Mouse (Mus musculus) forebrain, embryonic 13.5 days (tissue): ENCODE data around the gene Tax1bp1. TPM values are rescaled to one million over a fixed set of nuclear protein-coding genes. Genes with fewer than 3 reads are reported as not detected.
A peak's percentile ranks its signal among the peaks of the same experiment; 100 is the strongest.

Experiments used
- ATAC-seq: fragments of 200-750 bp; cut with Nextera tagmentation; 2 replicates; pipeline ENCODE4 v1.8.0; 2017
- H3K27ac ChIP-seq: fragments of 300-500 bp; sonication (generic); 2 replicates; pipeline ENCODE4 v1.5.1; 2015; ENCODE audit warnings: inconsistent platforms, mild to moderate bottlenecking, moderate library complexity
- H3K27me3 ChIP-seq: fragments of 300-500 bp; sonication (generic); 2 replicates; pipeline ENCODE4 v1.6.1; 2015; ENCODE audit warnings: mild to moderate bottlenecking, inconsistent platforms
- H3K36me3 ChIP-seq: fragments of 300-500 bp; sonication (generic); 2 replicates; pipeline ENCODE4 v1.6.1; 2015; ENCODE audit warnings: mild to moderate bottlenecking, inconsistent platforms; ENCODE audit not compliant: poor library complexity, severe bottlenecking
- H3K4me1 ChIP-seq: fragments of 300-500 bp; sonication (generic); 2 replicates; pipeline ENCODE4 v1.6.1; 2015; ENCODE audit warnings: inconsistent platforms
- H3K4me2 ChIP-seq: fragments of 300-500 bp; sonication (generic); 2 replicates; pipeline ENCODE4 v1.6.1; 2015; ENCODE audit warnings: inconsistent platforms, mild to moderate bottlenecking, moderate library complexity
- H3K4me3 ChIP-seq: fragments of 300-500 bp; sonication (generic); 2 replicates; pipeline ENCODE4 v1.5.1; 2015; ENCODE audit warnings: mild to moderate bottlenecking, inconsistent platforms
- H3K9ac ChIP-seq: fragments of 300-500 bp; sonication (generic); 2 replicates; pipeline ENCODE4 v1.6.1; 2015; ENCODE audit warnings: mild to moderate bottlenecking, inconsistent platforms
- H3K9me3 ChIP-seq: fragments of 300-500 bp; sonication (generic); replicated peaks from 2 replicates; pipeline ENCODE4 v1.6.1; 2016; ENCODE audit warnings: inconsistent platforms
- WGBS: fragments of 180-500 bp; shearing (Covaris S2); methylation state at CpG from one replicate; pipeline ENCODE4 v1.1.7; 2015; 5-methylcytosine and 5-hydroxymethylcytosine counted together
- polyA plus RNA-seq: library from polyadenylated mRNA; unstranded; fragments of >200 nt; fragmentation: Nextera tagmentation; extraction: Ambion mirVana; gene quantifications from 2 replicates; pipeline ENCODE4 v1.2.1, GENCODE M21; 2015

Gene Tax1bp1
- polyA plus RNA-seq, 1 experiment from 2014 or later, result 160 TPM

GRCm38 (mm10) chr6:52712563-52712962 lies 966 bp upstream of the Tax1bp1 start:
- ATAC-seq, result no peak
- 83% methylated on average over 2 of the region's 2 CpGs for WGBS
- Histone ChIP-seq H3K4me1 (peaks cover 9% of the 10 kb centered on the region), H3K36me3 (no peaks in the 10 kb centered on the region), H3K4me2 (no peak overlapping the region), H3K9ac (no peak overlapping the region), H3K4me3 (no peak overlapping the region), H3K9me3 (no peaks in the 10 kb centered on the region), H3K27me3 (no peaks in the 10 kb centered on the region), H3K27ac (no peak overlapping the region)

- under 1% methylated on average over 51 of the region's 52 CpGs for WGBS
- H3K9ac ChIP-seq, result peak overlapping the region; percentile 91
- no peaks in the 10 kb centered on the region for H3K9me3 ChIP-seq
- H3K4me3 ChIP-seq, result peak overlapping the region; percentile 96
- peaks cover 9% of the 10 kb centered on the region for H3K4me1 ChIP-seq
- H3K27me3 ChIP-seq, result no peaks in the 10 kb centered on the region
- peak overlapping the region; percentile 83 for H3K27ac ChIP-seq
- ATAC-seq, result peak; percentile 75
- H3K36me3 ChIP-seq, result no peaks in the 10 kb centered on the region
- H3K4me2 ChIP-seq, result peak overlapping the region; percentile 73
These were observed 474 bp downstream of the Tax1bp1 start for GRCm38 (mm10) chr6:52713897-52714509.

DNA sequence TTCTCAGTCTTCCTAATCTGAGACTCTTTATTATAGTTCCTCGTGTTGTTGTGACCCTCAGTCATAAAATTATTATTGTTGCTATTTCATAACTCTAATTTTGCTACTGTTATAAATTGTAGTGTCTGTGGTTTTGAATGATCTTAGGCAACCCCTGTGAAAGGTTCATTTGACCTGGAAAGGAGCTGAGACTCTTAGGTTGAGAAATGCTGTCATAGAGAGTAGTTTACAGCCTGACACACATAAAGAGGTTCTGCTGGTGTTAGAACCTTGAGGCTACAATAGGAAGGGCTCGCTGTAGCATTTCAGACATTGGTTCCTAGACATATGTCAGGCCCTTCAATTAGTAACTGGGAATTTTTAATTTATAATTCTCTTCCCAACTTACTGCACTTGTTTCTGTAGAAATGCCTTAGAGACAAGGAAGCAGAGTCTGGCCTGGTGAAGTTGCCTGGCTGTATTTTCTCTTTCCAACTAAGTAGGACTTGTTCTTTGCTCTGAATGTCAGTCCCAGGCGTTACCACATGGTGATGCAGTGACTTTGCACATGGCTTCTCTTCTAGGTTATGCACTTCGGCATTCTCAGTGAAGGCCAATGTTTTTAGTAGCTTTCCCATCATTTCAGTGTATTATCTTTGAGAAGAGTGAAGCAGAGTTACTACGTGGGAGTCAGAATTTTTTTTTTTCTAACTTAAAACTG lies 4.1 kb downstream of the Tax1bp1 start:
- no peak overlapping the region for H3K9ac ChIP-seq
- no peak overlapping the region for H3K4me2 ChIP-seq
- no peak overlapping the region for H3K4me3 ChIP-seq
- no peaks in the 10 kb centered on the region for H3K9me3 ChIP-seq
- 83% methylated on average over 5 of the region's 5 CpGs for WGBS
- no peaks in the 10 kb centered on the region for H3K36me3 ChIP-seq
- ATAC-seq, result no peak
- no peaks in the 10 kb centered on the region for H3K27me3 ChIP-seq
- H3K4me1 ChIP-seq, result peaks cover 9% of the 10 kb centered on the region
- no peak overlapping the region for H3K27ac ChIP-seq

DNA sequence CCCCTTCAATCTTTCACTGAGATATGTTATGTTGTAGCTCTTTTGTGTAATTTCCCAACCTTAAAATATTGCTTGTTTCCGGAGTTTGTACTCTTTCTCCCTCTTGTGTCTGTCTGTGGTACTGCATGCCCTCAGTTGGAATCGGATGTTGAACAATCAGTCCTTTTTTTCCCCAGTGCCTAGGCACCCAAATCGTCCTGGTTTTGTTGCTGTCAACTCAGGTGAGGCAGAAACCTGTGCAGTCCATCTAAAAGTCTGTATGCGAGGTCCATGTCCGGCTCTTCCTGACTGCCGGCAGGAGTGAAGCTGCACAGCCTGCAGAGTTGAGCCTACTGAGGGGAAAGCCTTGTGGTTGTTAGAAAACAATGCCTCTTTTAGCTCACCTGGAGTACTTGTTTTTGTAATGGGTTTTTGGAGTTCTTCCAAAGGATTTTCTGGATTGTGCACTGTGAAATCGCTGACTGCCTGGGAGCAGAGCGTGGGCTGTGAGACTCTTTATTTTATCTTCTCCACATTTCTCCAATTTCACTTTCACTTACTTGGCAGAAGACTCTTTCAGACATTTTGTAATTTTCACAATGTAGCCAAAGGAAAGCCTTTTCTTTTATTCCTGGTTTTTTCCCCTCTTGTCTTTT lies 11.4 kb downstream of the Tax1bp1 start:
- Histone ChIP-seq H3K27ac (no peak overlapping the region), H3K4me1 (no peaks in the 10 kb centered on the region), H3K4me3 (no peak overlapping the region), H3K9me3 (no peaks in the 10 kb centered on the region), H3K4me2 (no peak overlapping the region), H3K9ac (no peak overlapping the region), H3K36me3 (peaks cover 27% of the 10 kb centered on the region), H3K27me3 (no peaks in the 10 kb centered on the region)
- no peak for ATAC-seq
- WGBS, result 59% methylated on average over 8 of the region's 8 CpGs

DNA sequence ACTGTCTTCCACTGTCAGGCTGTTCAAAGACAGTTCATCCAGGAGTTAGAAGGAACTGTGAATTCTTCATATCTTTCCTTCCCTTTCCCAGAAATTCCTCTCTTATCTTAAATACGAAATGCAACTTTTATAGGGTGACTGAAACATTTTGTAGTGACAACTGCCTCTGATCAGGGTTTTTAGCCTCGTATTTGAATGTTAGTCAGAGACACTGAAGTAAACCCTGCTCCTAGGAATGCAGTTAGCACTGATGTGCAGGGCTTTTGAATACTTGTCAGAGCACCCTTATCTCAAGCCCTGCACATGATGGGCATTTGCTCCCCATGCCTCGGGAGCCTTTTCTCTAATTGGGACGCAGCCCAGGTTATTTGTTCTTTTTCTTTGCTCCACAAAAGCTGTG lies 16.8 kb downstream of the Tax1bp1 start:
- Histone ChIP-seq H3K27me3 (no peaks in the 10 kb centered on the region), H3K4me3 (no peak overlapping the region), H3K27ac (no peak overlapping the region), H3K9me3 (no peaks in the 10 kb centered on the region), H3K4me1 (no peaks in the 10 kb centered on the region), H3K36me3 (peaks cover 31% of the 10 kb centered on the region), H3K4me2 (no peak overlapping the region), H3K9ac (no peak overlapping the region)
- WGBS, result 73% methylated on average over 4 of the region's 4 CpGs
- no peak for ATAC-seq

DNA sequence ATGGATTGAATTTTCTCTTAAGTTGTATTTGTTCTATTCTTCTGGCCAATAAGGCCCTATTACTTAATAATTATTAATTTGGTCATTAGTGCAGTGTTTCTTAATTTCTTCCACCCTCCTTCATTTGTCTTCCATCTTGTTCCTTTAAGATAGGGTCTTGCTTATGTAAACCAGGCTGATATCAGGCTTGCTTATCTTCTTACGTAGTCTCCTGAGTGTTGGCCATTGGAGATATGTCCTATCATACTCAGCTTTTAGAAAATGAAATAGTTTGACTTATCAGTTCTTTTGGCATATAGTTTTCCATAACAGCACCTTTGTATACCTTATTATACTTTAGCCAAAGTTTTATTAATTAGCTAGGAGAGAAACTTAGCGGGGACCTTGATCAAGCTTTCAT lies 21.1 kb downstream of the Tax1bp1 start:
- ATAC-seq, result no peak
- Histone ChIP-seq H3K9me3 (no peaks in the 10 kb centered on the region), H3K4me1 (no peaks in the 10 kb centered on the region), H3K4me3 (no peak overlapping the region), H3K27ac (no peak overlapping the region), H3K4me2 (no peak overlapping the region), H3K36me3 (peaks cover 30% of the 10 kb centered on the region), H3K27me3 (no peaks in the 10 kb centered on the region), H3K9ac (no peak overlapping the region)
- WGBS, result 97% methylated on average over 2 of the region's 2 CpGs

DNA sequence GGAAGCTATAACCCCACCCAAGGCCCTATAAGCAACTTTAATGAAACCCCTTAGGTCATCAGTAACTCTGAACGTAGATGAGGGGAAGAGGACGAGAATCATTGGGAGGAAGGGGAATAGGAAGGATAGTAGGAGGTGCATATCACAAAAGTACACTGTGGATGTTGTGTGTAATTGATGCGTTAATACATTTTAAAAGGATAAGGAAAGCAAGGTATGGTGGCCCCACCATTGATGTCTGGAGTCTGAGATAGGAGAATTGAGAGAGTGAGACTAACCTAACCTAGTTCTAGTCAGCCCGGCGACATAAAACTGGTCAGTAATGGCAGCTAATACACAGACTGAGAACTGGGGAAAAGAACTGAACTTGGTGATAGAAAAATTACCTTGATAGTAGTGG lies 39.3 kb downstream of the Tax1bp1 start:
- H3K27ac ChIP-seq, result no peak overlapping the region
- H3K9ac ChIP-seq, result no peak overlapping the region
- ATAC-seq, result no peak
- H3K4me1 ChIP-seq, result no peaks in the 10 kb centered on the region
- H3K9me3 ChIP-seq, result no peaks in the 10 kb centered on the region
- no peaks in the 10 kb centered on the region for H3K27me3 ChIP-seq
- 94% methylated on average over 5 of the region's 5 CpGs for WGBS
- no peak overlapping the region for H3K4me3 ChIP-seq
- peaks cover 45% of the 10 kb centered on the region for H3K36me3 ChIP-seq
- H3K4me2 ChIP-seq, result no peak overlapping the region

DNA sequence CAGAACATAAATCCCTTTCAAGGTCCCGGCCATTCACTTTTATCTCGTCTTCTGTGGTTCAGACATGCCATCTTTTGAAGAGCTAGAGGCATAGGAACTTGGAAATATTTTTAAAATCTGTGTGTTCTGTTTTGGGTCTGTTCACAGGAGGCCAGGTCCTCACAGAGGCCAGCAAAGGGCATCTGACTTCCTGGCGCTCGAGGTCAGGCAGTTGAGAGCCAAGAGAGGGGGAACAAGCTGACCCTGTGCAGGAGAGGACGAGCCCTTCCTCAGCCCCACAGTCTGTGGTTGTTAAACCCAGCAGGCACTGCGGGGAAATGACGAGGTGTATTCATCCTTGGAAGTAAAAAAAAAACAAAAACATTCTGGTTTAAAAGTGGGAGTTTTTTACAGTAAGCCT lies 51.7 kb downstream of the Tax1bp1 start:
- no peak overlapping the region for H3K4me3 ChIP-seq
- WGBS, result 74% methylated on average over 7 of the region's 7 CpGs
- H3K9ac ChIP-seq, result no peak overlapping the region
- no peaks in the 10 kb centered on the region for H3K4me1 ChIP-seq
- H3K27ac ChIP-seq, result no peak overlapping the region
- no peaks in the 10 kb centered on the region for H3K27me3 ChIP-seq
- H3K9me3 ChIP-seq, result no peaks in the 10 kb centered on the region
- no peak for ATAC-seq
- H3K36me3 ChIP-seq, result peaks cover 46% of the 10 kb centered on the region
- no peak overlapping the region for H3K4me2 ChIP-seq

GRCm38 (mm10) chr6:52770789-52771188 lies 57.3 kb downstream of the Tax1bp1 start:
- WGBS, result 97% methylated on average over 1 of the region's 1 CpGs

GRCm38 (mm10) chr6:52773132-52773531 lies 59.6 kb downstream of the Tax1bp1 start:
- H3K4me3 ChIP-seq, result no peak overlapping the region
- ATAC-seq, result no peak
- H3K9me3 ChIP-seq, result no peaks in the 10 kb centered on the region
- H3K4me2 ChIP-seq, result no peak overlapping the region
- no peaks in the 10 kb centered on the region for H3K27me3 ChIP-seq
- 89% methylated on average over 5 of the region's 5 CpGs for WGBS
- no peak overlapping the region for H3K9ac ChIP-seq
- H3K27ac ChIP-seq, result no peak overlapping the region
- peaks cover 6% of the 10 kb centered on the region; the same call in 1 of the 2 replicates for H3K4me1 ChIP-seq
- H3K36me3 ChIP-seq, result peaks cover 20% of the 10 kb centered on the region

More at GRCm38 (mm10) chr6:52770789-52771188, 57.3 kb downstream of the Tax1bp1 start:
- no peak overlapping the region for H3K27ac ChIP-seq
- peaks cover 27% of the 10 kb centered on the region for H3K36me3 ChIP-seq
- H3K9ac ChIP-seq, result no peak overlapping the region
- H3K4me3 ChIP-seq, result no peak overlapping the region
- H3K4me2 ChIP-seq, result no peak overlapping the region
- no peaks in the 10 kb centered on the region for H3K4me1 ChIP-seq
- H3K9me3 ChIP-seq, result no peaks in the 10 kb centered on the region
- H3K27me3 ChIP-seq, result no peaks in the 10 kb centered on the region
- ATAC-seq, result no peak

- no peak for ATAC-seq
- WGBS, result 94% methylated on average over 3 of the region's 3 CpGs
- Histone ChIP-seq H3K4me1 (peaks cover 6% of the 10 kb centered on the region; the same call in 1 of the 2 replicates), H3K9ac (no peak overlapping the region), H3K27me3 (no peaks in the 10 kb centered on the region), H3K4me2 (no peak overlapping the region), H3K4me3 (no peak overlapping the region), H3K27ac (no peak overlapping the region), H3K9me3 (no peaks in the 10 kb centered on the region), H3K36me3 (0 out of 2 replicates have a peak, but pooled peaks cover 11% of the 10 kb centered on the region)
These were observed 61.8 kb downstream of the Tax1bp1 start for GRCm38 (mm10) chr6:52775350-52775749.

DNA sequence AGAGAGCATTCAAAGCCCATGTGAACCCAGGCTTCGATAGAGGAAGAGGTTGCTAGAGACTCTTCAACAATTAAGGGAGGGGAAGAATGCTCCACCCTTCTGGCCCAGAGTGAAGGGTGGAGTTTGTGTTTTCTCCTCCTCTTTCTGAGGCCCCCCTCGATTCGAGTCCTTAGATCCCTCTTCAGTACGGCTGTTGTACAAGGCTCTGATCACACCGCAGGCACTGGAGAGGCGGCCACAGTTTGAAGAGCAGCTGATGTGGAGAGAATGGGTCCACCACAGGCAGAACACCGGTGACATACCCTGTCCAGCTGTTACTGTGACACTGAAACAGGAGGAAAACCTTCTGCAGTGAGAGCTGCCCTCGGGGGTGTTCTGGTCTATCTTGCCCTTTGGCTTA lies 62.4 kb downstream of the Tax1bp1 start:
- WGBS, result 88% methylated on average over 8 of the region's 8 CpGs
- 0 out of 2 replicates have a peak, but pooled peaks cover 11% of the 10 kb centered on the region for H3K36me3 ChIP-seq
- no peak for ATAC-seq

More for the DNA sequence above, 62.4 kb downstream of the Tax1bp1 start:
- H3K4me3 ChIP-seq, result no peak overlapping the region
- H3K9me3 ChIP-seq, result no peaks in the 10 kb centered on the region
- H3K9ac ChIP-seq, result no peak overlapping the region
- no peaks in the 10 kb centered on the region for H3K27me3 ChIP-seq
- peaks cover 8% of the 10 kb centered on the region; the same call in 1 of the 2 replicates for H3K4me1 ChIP-seq
- no peak overlapping the region for H3K4me2 ChIP-seq
- no peak overlapping the region for H3K27ac ChIP-seq
